Mouse (Mus musculus) spleen, embryonic (tissue): ENCODE data around the gene Tox2.

Experiments
- CTCF ChIA-PET: fragments of 350-600 bp; sonication (Branson Sonifier 250); formaldehyde crosslinking; loops from one replicate; lab custom pipeline; 2022; lab: Charles Lee

Gene Tox2

GRCm38 (mm10) chr2:163254228-163254627 lies 51.3 kb downstream of the Tox2 start:
- CTCF ChIA-PET: no interaction called here

GRCm38 (mm10) chr2:163256765-163257164 lies 53.8 kb downstream of the Tox2 start:
- CTCF ChIA-PET: no interaction called here

- CTCF ChIA-PET: no interaction called here
Observed at GRCm38 (mm10) chr2:163261362-163262054, 58.6 kb downstream of the Tox2 start.

GRCm38 (mm10) chr2:163262055-163262420 lies 59.1 kb downstream of the Tox2 start:
- CTCF ChIA-PET: interaction anchor here (0.7 kb wide), 1 partner anchor 10 kb away, joined by 3 read pairs; no protein-coding TSS in a partner anchor

- CTCF ChIA-PET: no interaction called here
Observed at GRCm38 (mm10) chr2:163267097-163267496, 64.2 kb downstream of the Tox2 start.

GRCm38 (mm10) chr2:163271581-163272492 lies 68.9 kb downstream of the Tox2 start:
- CTCF ChIA-PET: interaction anchor here (0.5 kb wide), 1 partner anchor 9 kb away, joined by 3 read pairs; no protein-coding TSS in a partner anchor

- CTCF ChIA-PET: no interaction called here
Observed at GRCm38 (mm10) chr2:163273815-163274214, 70.9 kb downstream of the Tox2 start.

- CTCF ChIA-PET: no interaction called here
Observed at GRCm38 (mm10) chr2:163275986-163276385, 73.1 kb downstream of the Tox2 start.

- CTCF ChIA-PET: no interaction called here
Observed at GRCm38 (mm10) chr2:163277979-163278378, 75.1 kb downstream of the Tox2 start.

- CTCF ChIA-PET: no interaction called here
Observed at GRCm38 (mm10) chr2:163280636-163281322, 77.9 kb downstream of the Tox2 start.

- CTCF ChIA-PET: interaction anchor here (0.5 kb wide), 1 partner anchor 216 kb away, joined by 3 read pairs; no protein-coding TSS in a partner anchor
Observed at GRCm38 (mm10) chr2:163284856-163285255, 81.9 kb downstream of the Tox2 start.

GRCm38 (mm10) chr2:163285335-163285734 lies 82.4 kb downstream of the Tox2 start:
- CTCF ChIA-PET: no interaction called here

GRCm38 (mm10) chr2:163285762-163286161 lies 82.8 kb downstream of the Tox2 start:
- CTCF ChIA-PET: no interaction called here

GRCm38 (mm10) chr2:163288881-163289379 lies 86.0 kb downstream of the Tox2 start:
- CTCF ChIA-PET: no interaction called here

- CTCF ChIA-PET: no interaction called here
Observed at GRCm38 (mm10) chr2:163296999-163297630, 94.2 kb downstream of the Tox2 start.

- CTCF ChIA-PET: no interaction called here
Observed at GRCm38 (mm10) chr2:163300069-163301060, 97.4 kb downstream of the Tox2 start.

GRCm38 (mm10) chr2:163301641-163302040 lies 98.7 kb downstream of the Tox2 start:
- CTCF ChIA-PET: interaction anchor here (0.5 kb wide), 1 partner anchor 190 kb away, joined by 6 read pairs; no protein-coding TSS in a partner anchor

- CTCF ChIA-PET: no interaction called here
Observed at GRCm38 (mm10) chr2:163303037-163303436, 100.1 kb downstream of the Tox2 start.

- CTCF ChIA-PET: no interaction called here
Observed at GRCm38 (mm10) chr2:163309376-163309775, 106.5 kb downstream of the Tox2 start.

- CTCF ChIA-PET: no interaction called here
Observed at GRCm38 (mm10) chr2:163310163-163310688, 107.3 kb downstream of the Tox2 start.
